Mouse (Mus musculus): ENCODE measurements around the gene Pcmt1. TPM values are rescaled to one million over a fixed set of nuclear protein-coding genes. Genes with fewer than 3 reads are reported as not detected.

Gene Pcmt1
- polyA plus RNA-seq, 1 experiment from 2014 or later: 140 TPM

- no peak for DNase-seq (ENCODE audit: low spot score)
- H3K4me1 ChIP-seq (replicated peaks; ENCODE audit: control insufficient read depth, insufficient read depth, low read length): peaks cover 6% of the 10 kb centered on the region
- peak overlapping the region; percentile 87 for H3K4me3 ChIP-seq (ENCODE audit: low read depth, low read length)
These were observed 16.9 kb downstream of the Pcmt1 start for GRCm38 (mm10) chr10:7664027-7664526.

GRCm38 (mm10) chr10:7663159-7664026 lies 17.5 kb downstream of the Pcmt1 start:
- Histone ChIP-seq H3K9me3 (ENCODE audit: control insufficient read depth, low read length) (no peaks in the 10 kb centered on the region), H3K4me1 (replicated peaks; ENCODE audit: control insufficient read depth, insufficient read depth, low read length) (peaks cover 5% of the 10 kb centered on the region), H3K27me3 (ENCODE audit: control insufficient read depth, insufficient read depth, low read length) (no peaks in the 10 kb centered on the region), H3K4me3 (ENCODE audit: low read depth, low read length) (peak overlapping the region; percentile 87), H3K4me2 (ENCODE audit: low read depth, low read length, severe bottlenecking) (peak overlapping the region; percentile 57), H3K36me3 (ENCODE audit: control insufficient read depth, insufficient read depth, low read length) (no peaks in the 10 kb centered on the region), H3K9ac (ENCODE audit: low read length) (peak overlapping the region; percentile 91), H3K27ac (ENCODE audit: low read depth, low read length) (peak overlapping the region; percentile 87)
- peak; percentile 94 for DNase-seq (ENCODE audit: low spot score)
- under 1% methylated on average over 60 of the region's 64 CpGs for WGBS
- ATAC-seq (replicated peaks; ENCODE audit: low FRiP score): peak; percentile 91

More at GRCm38 (mm10) chr10:7664027-7664526, 16.9 kb downstream of the Pcmt1 start:
- Histone ChIP-seq H3K36me3 (ENCODE audit: control insufficient read depth, insufficient read depth, low read length) (no peaks in the 10 kb centered on the region), H3K4me2 (ENCODE audit: low read depth, low read length, severe bottlenecking) (peak overlapping the region; percentile 57), H3K9me3 (ENCODE audit: control insufficient read depth, low read length) (no peaks in the 10 kb centered on the region), H3K27ac (ENCODE audit: low read depth, low read length) (no peak overlapping the region), H3K27me3 (ENCODE audit: control insufficient read depth, insufficient read depth, low read length) (no peaks in the 10 kb centered on the region), H3K9ac (ENCODE audit: low read length) (peak overlapping the region; percentile 91)
- 75% methylated on average over 6 of the region's 6 CpGs for WGBS
- no peak for ATAC-seq (replicated peaks; ENCODE audit: low FRiP score)

GRCm38 (mm10) chr10:7662471-7663141 lies 18.3 kb downstream of the Pcmt1 start:
- H3K4me3 ChIP-seq (ENCODE audit: low read depth, low read length): peak overlapping the region; percentile 87
- H3K9me3 ChIP-seq (ENCODE audit: control insufficient read depth, low read length): no peaks in the 10 kb centered on the region
- peak overlapping the region; percentile 91 for H3K9ac ChIP-seq (ENCODE audit: low read length)
- no peaks in the 10 kb centered on the region for H3K36me3 ChIP-seq (ENCODE audit: control insufficient read depth, insufficient read depth, low read length)
- peak overlapping the region; percentile 87 for H3K27ac ChIP-seq (ENCODE audit: low read depth, low read length)
- no peaks in the 10 kb centered on the region for H3K27me3 ChIP-seq (ENCODE audit: control insufficient read depth, insufficient read depth, low read length)
- peak; percentile 80 for ATAC-seq (replicated peaks; ENCODE audit: low FRiP score)
- DNase-seq (ENCODE audit: low spot score): no peak
- WGBS: under 1% methylated on average over 44 of the region's 44 CpGs
- H3K4me2 ChIP-seq (ENCODE audit: low read depth, low read length, severe bottlenecking): peak overlapping the region; percentile 57
- no peaks in the 10 kb centered on the region for H3K4me1 ChIP-seq (replicated peaks; ENCODE audit: control insufficient read depth, insufficient read depth, low read length)

- no peaks in the 10 kb centered on the region for H3K4me1 ChIP-seq (replicated peaks; ENCODE audit: control insufficient read depth, insufficient read depth, low read length)
- H3K4me2 ChIP-seq (ENCODE audit: low read depth, low read length, severe bottlenecking): no peak overlapping the region
- DNase-seq (ENCODE audit: low spot score) (no peak), ATAC-seq (replicated peaks; ENCODE audit: low FRiP score) (no peak)
- no peak overlapping the region for H3K27ac ChIP-seq (ENCODE audit: low read depth, low read length)
- no peaks in the 10 kb centered on the region; the same call in 1 of the 2 replicates for H3K36me3 ChIP-seq (ENCODE audit: control insufficient read depth, insufficient read depth, low read length)
- H3K9me3 ChIP-seq (ENCODE audit: control insufficient read depth, low read length): no peaks in the 10 kb centered on the region
- 92% methylated on average over 2 of the region's 2 CpGs for WGBS
- no peak overlapping the region for H3K4me3 ChIP-seq (ENCODE audit: low read depth, low read length)
- H3K9ac ChIP-seq (ENCODE audit: low read length): no peak overlapping the region
- H3K27me3 ChIP-seq (ENCODE audit: control insufficient read depth, insufficient read depth, low read length): no peaks in the 10 kb centered on the region
These were observed 29.9 kb downstream of the Pcmt1 start for GRCm38 (mm10) chr10:7651057-7651456.

- 91% methylated on average over 4 of the region's 4 CpGs for WGBS
- ATAC-seq (replicated peaks; ENCODE audit: low FRiP score): no peak
These were observed 31.9 kb downstream of the Pcmt1 start for GRCm38 (mm10) chr10:7649059-7649458.

GRCm38 (mm10) chr10:7645911-7646310 lies 35.0 kb downstream of the Pcmt1 start:
- no peaks in the 10 kb centered on the region for H3K4me1 ChIP-seq (replicated peaks; ENCODE audit: control insufficient read depth, insufficient read depth, low read length)
- H3K27me3 ChIP-seq (ENCODE audit: control insufficient read depth, insufficient read depth, low read length): no peaks in the 10 kb centered on the region
- no peaks in the 10 kb centered on the region; the same call in 1 of the 2 replicates for H3K36me3 ChIP-seq (ENCODE audit: control insufficient read depth, insufficient read depth, low read length)
- H3K4me3 ChIP-seq (ENCODE audit: low read depth, low read length): no peak overlapping the region
- no peak overlapping the region for H3K9ac ChIP-seq (ENCODE audit: low read length)
- DNase-seq (ENCODE audit: low spot score): no peak
- H3K9me3 ChIP-seq (ENCODE audit: control insufficient read depth, low read length): no peaks in the 10 kb centered on the region
- ATAC-seq (replicated peaks; ENCODE audit: low FRiP score): no peak
- no peak overlapping the region for H3K4me2 ChIP-seq (ENCODE audit: low read depth, low read length, severe bottlenecking)
- H3K27ac ChIP-seq (ENCODE audit: low read depth, low read length): no peak overlapping the region
- 93% methylated on average over 2 of the region's 2 CpGs for WGBS

More at GRCm38 (mm10) chr10:7649059-7649458, 31.9 kb downstream of the Pcmt1 start:
- no peak overlapping the region for H3K4me3 ChIP-seq (ENCODE audit: low read depth, low read length)
- no peak overlapping the region for H3K4me2 ChIP-seq (ENCODE audit: low read depth, low read length, severe bottlenecking)
- no peaks in the 10 kb centered on the region for H3K9me3 ChIP-seq (ENCODE audit: control insufficient read depth, low read length)
- H3K4me1 ChIP-seq (replicated peaks; ENCODE audit: control insufficient read depth, insufficient read depth, low read length): no peaks in the 10 kb centered on the region
- no peak for DNase-seq (ENCODE audit: low spot score)
- H3K36me3 ChIP-seq (ENCODE audit: control insufficient read depth, insufficient read depth, low read length): no peaks in the 10 kb centered on the region; the same call in 1 of the 2 replicates
- no peaks in the 10 kb centered on the region for H3K27me3 ChIP-seq (ENCODE audit: control insufficient read depth, insufficient read depth, low read length)
- no peak overlapping the region for H3K27ac ChIP-seq (ENCODE audit: low read depth, low read length)
- H3K9ac ChIP-seq (ENCODE audit: low read length): no peak overlapping the region

GRCm38 (mm10) chr10:7640366-7640765 lies 40.6 kb downstream of the Pcmt1 start:
- ATAC-seq (replicated peaks; ENCODE audit: low FRiP score): no peak

GRCm38 (mm10) chr10:7630951-7631720 lies 49.8 kb downstream of the Pcmt1 start:
- Histone ChIP-seq H3K4me3 (ENCODE audit: low read depth, low read length) (no peak overlapping the region), H3K9me3 (ENCODE audit: control insufficient read depth, low read length) (no peaks in the 10 kb centered on the region), H3K9ac (ENCODE audit: low read length) (no peak overlapping the region), H3K36me3 (ENCODE audit: control insufficient read depth, insufficient read depth, low read length) (no peaks in the 10 kb centered on the region; the same call in 1 of the 2 replicates), H3K4me2 (ENCODE audit: low read depth, low read length, severe bottlenecking) (no peak overlapping the region), H3K27ac (ENCODE audit: low read depth, low read length) (no peak overlapping the region), H3K27me3 (ENCODE audit: control insufficient read depth, insufficient read depth, low read length) (no peaks in the 10 kb centered on the region), H3K4me1 (replicated peaks; ENCODE audit: control insufficient read depth, insufficient read depth, low read length) (no peaks in the 10 kb centered on the region)
- ATAC-seq (replicated peaks; ENCODE audit: low FRiP score): no peak
- 88% methylated on average over 16 of the region's 16 CpGs for WGBS
- no peak for DNase-seq (ENCODE audit: low spot score)

More at GRCm38 (mm10) chr10:7640366-7640765, 40.6 kb downstream of the Pcmt1 start:
- Histone ChIP-seq H3K27me3 (ENCODE audit: control insufficient read depth, insufficient read depth, low read length) (no peaks in the 10 kb centered on the region), H3K9ac (ENCODE audit: low read length) (no peak overlapping the region), H3K4me2 (ENCODE audit: low read depth, low read length, severe bottlenecking) (no peak overlapping the region), H3K36me3 (ENCODE audit: control insufficient read depth, insufficient read depth, low read length) (peaks cover 4% of the 10 kb centered on the region; the same call in 1 of the 2 replicates), H3K4me3 (ENCODE audit: low read depth, low read length) (no peak overlapping the region), H3K27ac (ENCODE audit: low read depth, low read length) (no peak overlapping the region), H3K4me1 (replicated peaks; ENCODE audit: control insufficient read depth, insufficient read depth, low read length) (no peaks in the 10 kb centered on the region), H3K9me3 (ENCODE audit: control insufficient read depth, low read length) (no peaks in the 10 kb centered on the region)
- WGBS: 96% methylated on average over 12 of the region's 12 CpGs
- no peak for DNase-seq (ENCODE audit: low spot score)

All from forebrain, embryonic 11.5 days (tissue).